Mouse (Mus musculus) macrophage (primary cell): Measurements from ENCODE around the gene Rnf185. TPM values are rescaled to one million over a fixed set of nuclear protein-coding genes. Genes with fewer than 3 reads are reported as not detected.
A peak's percentile ranks its signal among the peaks of the same experiment; 100 is the strongest.

Source experiments
- H3K27ac ChIP-seq: fragments of 350-480 bp; formaldehyde crosslinking; 2 replicates; pipeline ENCODE4 v1.9.0; 2021
- H3K36me3 ChIP-seq: fragments of 350-480 bp; formaldehyde crosslinking; 2 replicates; pipeline ENCODE4 v1.9.0; 2021; ENCODE audit errors: inconsistent target
- H3K4me3 ChIP-seq: fragments of 350-480 bp; formaldehyde crosslinking; 2 replicates; pipeline ENCODE4 v1.9.0; 2021; ENCODE audit errors: inconsistent target
- H3K79me2 ChIP-seq: fragments of 350-480 bp; formaldehyde crosslinking; 2 replicates; pipeline ENCODE4 v1.9.0; 2021; ENCODE audit errors: inconsistent target
- WGBS: methylation state at CpG from one replicate; pipeline ENCODE4 v1.1.7; 2026; ENCODE audit warnings: inconsistent platforms; ENCODE audit not compliant: missing documents; 5-methylcytosine and 5-hydroxymethylcytosine counted together
- polyA plus RNA-seq: library from polyadenylated mRNA; stranded (reverse); fragments of 250-400 nt; gene quantifications from 3 replicates; pipeline ENCODE4 v1.2.4, GENCODE M21; 2018; ENCODE audit warnings: inconsistent platforms
- total RNA-seq, 78 experiments: library from RNA; depleted of rRNA; stranded (reverse); fragments of 250-400 nt; gene quantifications; 1 replicate in 9 of 78; 2 replicates in 24 of 78; 3 replicates in 43 of 78; 4 replicates in 2 of 78; pipeline ENCODE4 v1.2.4; 2018; ENCODE audit warnings: inconsistent platforms in 56 of 78

The Rnf185 gene
- 10 to 100 TPM in 22 of 26 experiments, 1 to 10 TPM in 4; 8.1 to 17.9 (median 12.3) TPM for total RNA-seq (2018; cell fraction: chromatin; rRNA removed)
- 10 to 100 TPM; 18.4 to 29.0 (median 23.3) TPM for total RNA-seq (2018; cell fraction: cytosol; rRNA removed)
- 10 to 100 TPM; 14.8 to 31.4 (median 19.4) TPM for total RNA-seq (2018; cell fraction: nucleus; rRNA removed)
- 19.6 to 25.4 TPM (median 23.5 TPM) in 3 replicates for polyA plus RNA-seq

- H3K27ac ChIP-seq, result peak within 1 kb of the TSS; percentile 81
- H3K4me3 ChIP-seq, result peak within 1 kb of the TSS; percentile 97
- no peaks in the 10 kb centered on the region for H3K36me3 ChIP-seq
- peaks cover 54% of the 10 kb centered on the region for H3K79me2 ChIP-seq
- 1% methylated on average over 45 of the region's 45 CpGs for whole genome bisulfite sequencing
These were observed at the start of gene Rnf185 for GRCm38 (mm10) chr11:3452167-3452639. Gene Rnf185 (minus strand): TSS chr11:3452363.

DNA sequence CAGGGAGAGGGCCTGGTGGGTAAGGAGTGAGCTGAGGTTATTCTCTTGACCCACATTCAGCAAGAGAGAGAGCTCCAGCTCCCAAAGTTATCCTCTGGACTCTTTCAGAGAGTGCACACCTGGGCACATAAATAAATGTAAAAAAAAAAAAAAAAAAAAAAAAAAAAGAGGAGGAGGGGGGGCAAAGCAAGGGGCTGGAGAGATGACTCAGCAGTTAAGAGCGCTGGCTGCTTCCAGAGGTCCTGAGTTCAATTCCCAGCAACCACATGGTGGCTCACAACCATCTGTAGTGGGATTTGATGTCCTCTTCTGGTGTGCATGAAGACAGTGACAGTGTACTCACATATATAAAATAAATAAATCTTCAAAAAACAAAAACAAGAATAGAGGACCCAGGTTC lies 45.1 kb upstream of the Rnf185 start:
- H3K36me3 ChIP-seq, result 0 out of 2 replicates have a peak, but pooled peaks cover 3% of the 10 kb centered on the region
- no peaks in the 10 kb centered on the region for H3K79me2 ChIP-seq
- WGBS, result 80% methylated on average over 1 of the region's 1 CpGs
- no peak overlapping the region for H3K4me3 ChIP-seq
- no peak overlapping the region for H3K27ac ChIP-seq

DNA sequence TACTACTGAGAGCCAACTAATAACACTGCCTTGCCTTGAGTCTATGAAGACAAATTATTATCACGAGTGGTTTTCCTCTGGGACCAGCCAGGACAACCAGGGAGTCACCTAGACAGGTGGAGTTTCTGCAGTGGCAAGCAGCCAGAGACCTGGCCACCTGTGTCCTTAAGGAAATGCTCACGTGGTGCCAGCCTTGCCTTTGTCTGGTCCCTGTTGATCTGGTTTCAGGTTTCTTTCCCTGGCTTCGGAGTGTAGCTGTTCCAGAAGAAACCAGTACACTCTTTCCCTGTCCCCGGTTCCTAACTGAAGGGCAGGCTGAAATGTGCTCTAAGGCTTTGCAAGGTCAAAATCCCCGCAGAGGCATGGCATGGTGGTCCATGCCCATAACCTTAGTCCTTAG lies 44.6 kb upstream of the Rnf185 start:
- Histone ChIP-seq H3K4me3 (no peak overlapping the region), H3K79me2 (no peaks in the 10 kb centered on the region), H3K27ac (no peak overlapping the region), H3K36me3 (0 out of 2 replicates have a peak, but pooled peaks cover 3% of the 10 kb centered on the region)
- 93% methylated on average over 5 of the region's 5 CpGs for WGBS

DNA sequence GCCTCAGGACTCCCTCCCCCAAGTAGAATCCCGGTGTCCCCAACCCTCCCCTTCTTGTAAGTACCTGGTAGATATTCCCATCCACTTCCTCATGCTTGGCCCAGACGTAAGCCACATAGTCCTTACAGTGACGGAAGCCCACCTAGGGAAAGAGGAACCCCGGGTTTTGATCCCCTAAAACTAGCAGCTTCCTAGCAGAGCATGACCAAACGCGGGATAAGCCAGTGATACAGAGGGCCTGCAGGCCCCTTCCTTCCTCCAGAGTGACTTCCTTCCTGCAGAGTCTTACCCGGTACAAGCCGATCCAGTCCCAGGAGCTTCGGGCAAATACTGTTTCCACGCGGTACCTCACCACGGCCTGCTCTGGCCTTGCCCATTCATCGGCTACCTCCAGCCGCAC lies 43.3 kb upstream of the Rnf185 start:
- H3K79me2 ChIP-seq, result no peaks in the 10 kb centered on the region
- 0 out of 2 replicates have a peak, but pooled peaks cover 3% of the 10 kb centered on the region for H3K36me3 ChIP-seq
- no peak overlapping the region for H3K27ac ChIP-seq
- WGBS, result 49% methylated on average over 14 of the region's 14 CpGs
- H3K4me3 ChIP-seq, result no peak overlapping the region

DNA sequence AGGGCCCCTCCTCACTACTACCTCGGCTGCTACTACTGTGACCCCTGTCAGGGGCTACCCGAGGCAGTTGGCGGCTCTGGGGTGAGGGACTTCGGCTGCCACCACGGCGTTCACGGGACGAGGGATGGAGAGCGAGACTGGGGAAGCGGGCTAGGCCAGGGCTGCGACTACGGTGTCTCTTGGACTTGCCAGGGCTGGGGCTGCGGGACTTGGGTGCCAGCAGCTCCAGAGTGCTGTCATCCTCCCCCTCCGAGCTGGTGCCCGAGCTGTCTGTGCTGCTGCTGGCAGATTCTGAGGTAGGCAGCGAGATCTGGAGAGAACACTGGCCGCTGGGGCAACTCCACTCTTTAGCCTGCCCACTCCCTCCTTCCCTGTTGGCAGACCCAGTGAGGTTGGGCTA lies 42.7 kb upstream of the Rnf185 start:
- no peak overlapping the region for H3K4me3 ChIP-seq
- no peak overlapping the region for H3K27ac ChIP-seq
- H3K36me3 ChIP-seq, result 0 out of 2 replicates have a peak, but pooled peaks cover 3% of the 10 kb centered on the region
- H3K79me2 ChIP-seq, result no peaks in the 10 kb centered on the region
- 95% methylated on average over 13 of the region's 17 CpGs for WGBS

DNA sequence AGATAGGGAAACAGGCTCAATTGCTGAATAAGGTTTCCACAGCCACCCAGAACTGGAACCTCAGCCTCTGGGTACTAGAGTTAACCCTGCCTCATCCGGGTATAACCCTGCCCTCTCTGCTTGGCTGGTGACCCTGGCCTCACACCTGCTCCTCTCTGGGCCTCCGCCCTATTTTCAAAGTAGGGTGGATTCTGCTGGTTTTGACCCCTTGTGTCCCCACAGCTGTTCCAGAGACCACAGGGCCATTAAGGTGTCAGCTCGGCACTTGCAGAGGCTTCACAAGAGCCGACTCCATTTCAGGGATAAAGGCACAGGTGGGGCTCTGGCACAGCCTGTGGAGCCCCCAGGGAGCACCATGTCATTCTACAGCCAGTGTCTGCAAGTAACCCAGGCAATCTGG lies 40.6 kb upstream of the Rnf185 start:
- no peak overlapping the region for H3K27ac ChIP-seq
- no peak overlapping the region for H3K4me3 ChIP-seq
- H3K36me3 ChIP-seq, result no peaks in the 10 kb centered on the region
- WGBS, result 89% methylated on average over 4 of the region's 4 CpGs
- H3K79me2 ChIP-seq, result no peaks in the 10 kb centered on the region

DNA sequence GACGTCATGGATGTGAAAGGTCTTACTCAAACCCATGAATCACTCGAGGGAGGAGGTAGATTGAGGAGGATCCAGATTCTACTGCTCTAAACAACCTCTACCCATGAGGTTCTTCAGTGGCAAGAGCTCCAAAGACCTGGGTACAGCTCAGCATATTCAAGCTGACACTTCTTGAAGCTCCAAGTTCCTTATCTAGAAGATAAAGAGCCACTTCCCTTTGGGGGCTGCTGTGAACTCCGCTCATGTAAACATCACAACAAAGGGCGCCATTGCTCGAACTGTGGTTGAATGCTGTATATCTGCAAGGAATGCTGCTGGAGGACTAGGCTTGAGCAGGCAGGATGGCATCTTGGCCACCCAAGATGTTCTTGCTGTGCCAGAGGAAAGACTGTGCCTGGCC lies 36.9 kb upstream of the Rnf185 start:
- Histone ChIP-seq H3K36me3 (no peaks in the 10 kb centered on the region), H3K4me3 (no peak overlapping the region), H3K27ac (no peak overlapping the region), H3K79me2 (no peaks in the 10 kb centered on the region)
- WGBS, result 76% methylated on average over 5 of the region's 5 CpGs

DNA sequence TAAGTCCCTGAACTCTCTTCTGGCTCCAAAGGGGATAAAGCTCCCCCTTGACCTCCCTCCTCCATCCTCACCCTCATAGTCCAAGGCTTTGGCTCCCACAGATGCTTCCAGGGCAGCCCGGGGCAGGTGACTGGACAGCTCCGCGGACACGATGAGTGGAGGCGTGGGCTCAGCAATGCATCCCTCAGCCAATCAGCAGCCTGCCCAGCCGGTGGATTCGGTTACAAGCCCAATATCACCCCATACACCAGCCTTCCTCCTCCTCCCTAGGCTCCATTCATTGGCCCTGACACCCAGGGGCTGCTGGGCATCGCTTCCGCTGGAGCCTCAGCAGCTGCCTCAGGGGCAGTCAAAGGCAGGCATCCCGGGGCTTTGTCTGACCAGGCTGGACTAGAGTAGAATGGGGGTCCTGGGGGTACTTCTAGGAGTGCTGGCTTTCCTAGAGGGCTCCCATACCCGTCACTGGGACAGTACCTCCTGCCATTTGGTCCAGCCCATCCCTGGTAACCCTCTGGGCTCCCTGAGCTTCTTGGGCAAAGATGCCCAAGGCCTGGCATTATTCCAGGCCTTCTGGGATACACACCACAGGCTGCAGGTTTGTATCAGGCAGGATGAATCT lies 35.9 kb upstream of the Rnf185 start, which contains the start of gene Pla2g3:
Pla2g3 (plus strand) TSS at position 333 of the 619 bp plus-strand sequence.
- Histone ChIP-seq H3K79me2 (no peaks in the 10 kb centered on the region), H3K36me3 (no peaks in the 10 kb centered on the region), H3K27ac (no peak within 1 kb of the TSS), H3K4me3 (no peak within 1 kb of the TSS)
- WGBS, result 78% methylated on average over 11 of the region's 11 CpGs

DNA sequence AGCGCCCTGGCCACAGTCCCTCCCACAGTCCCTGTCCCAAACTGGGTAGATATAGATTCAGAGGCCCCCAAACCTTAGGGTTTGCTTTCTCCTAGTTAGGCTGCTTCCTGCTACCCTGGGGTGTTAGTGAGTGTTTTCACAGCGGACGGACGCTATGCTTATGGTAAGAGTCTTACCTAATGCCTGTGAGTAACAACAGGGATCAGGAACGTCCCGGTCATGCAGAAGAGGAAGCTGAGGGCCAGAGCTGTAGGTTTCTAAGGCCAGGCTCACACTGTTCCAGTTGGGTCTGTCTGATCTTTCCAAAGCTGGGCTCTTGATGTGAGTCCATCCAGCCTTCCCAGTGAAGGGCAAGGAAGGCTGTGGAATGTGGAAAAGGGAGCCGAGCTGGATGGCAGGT lies 34.2 kb upstream of the Rnf185 start:
- Histone ChIP-seq H3K27ac (no peak overlapping the region), H3K36me3 (no peaks in the 10 kb centered on the region)
- 32% methylated on average over 7 of the region's 7 CpGs for WGBS

DNA sequence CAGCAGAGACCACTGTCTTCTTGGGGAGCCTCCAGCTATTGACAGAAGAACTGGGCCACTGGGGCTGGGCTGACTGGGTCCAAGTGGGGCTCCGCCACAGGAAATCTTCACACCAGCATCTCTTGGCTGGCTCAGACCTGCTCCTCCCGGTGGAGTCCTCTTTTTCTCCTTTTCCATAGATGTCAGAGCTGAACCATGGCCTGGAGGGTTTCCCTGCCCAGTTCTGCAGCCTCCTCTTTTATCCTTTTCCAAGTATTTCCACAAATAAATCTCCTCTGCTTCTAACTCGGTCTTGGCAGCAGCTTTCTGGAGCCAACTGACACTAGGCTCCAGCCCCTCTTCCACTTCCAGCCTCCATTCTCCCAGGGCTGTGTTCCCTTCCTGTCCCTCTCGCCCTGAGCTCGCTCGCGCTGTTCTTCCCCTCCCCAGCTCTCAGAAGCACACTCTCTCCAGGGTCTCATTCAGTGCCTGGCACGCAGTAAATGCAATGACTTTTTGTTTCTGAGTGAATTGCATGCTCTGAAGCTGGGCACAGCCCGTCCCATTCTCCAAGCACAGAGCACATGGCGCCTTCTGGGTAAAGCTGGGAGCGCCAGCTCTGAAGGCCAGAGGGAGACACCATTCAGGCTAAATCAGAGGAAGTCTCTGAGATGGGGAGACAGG lies 31.9 kb upstream of the Rnf185 start:
- H3K36me3 ChIP-seq, result no peaks in the 10 kb centered on the region
- WGBS, result 91% methylated on average over 11 of the region's 11 CpGs

More for the DNA sequence above, 34.2 kb upstream of the Rnf185 start:
- Histone ChIP-seq H3K4me3 (no peak overlapping the region), H3K79me2 (no peaks in the 10 kb centered on the region)

DNA sequence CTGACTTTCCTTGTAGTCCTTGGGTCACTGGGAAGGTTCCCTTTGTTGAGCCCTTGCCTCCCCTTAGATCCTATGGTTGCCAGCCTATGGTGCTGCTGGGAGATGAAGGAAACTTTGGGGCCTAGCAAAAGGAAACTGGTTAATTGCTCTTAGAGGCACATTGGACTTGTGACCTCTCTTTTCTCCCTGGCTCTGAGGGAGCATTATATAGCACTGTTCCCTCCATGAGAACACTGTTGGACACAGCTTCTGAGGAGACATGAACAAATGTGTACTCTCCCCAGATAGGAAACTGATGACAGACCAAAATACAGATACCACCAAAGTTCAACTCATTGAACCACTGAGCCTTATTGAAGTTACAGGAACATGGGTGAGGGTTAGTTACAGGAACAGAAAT lies 23.3 kb upstream of the Rnf185 start:
- Histone ChIP-seq H3K36me3 (no peaks in the 10 kb centered on the region), H3K27ac (no peak overlapping the region), H3K4me3 (no peak overlapping the region), H3K79me2 (no peaks in the 10 kb centered on the region)

More for the DNA sequence above, 31.9 kb upstream of the Rnf185 start:
- H3K4me3 ChIP-seq, result no peak overlapping the region
- no peak overlapping the region for H3K27ac ChIP-seq
- H3K79me2 ChIP-seq, result no peaks in the 10 kb centered on the region

DNA sequence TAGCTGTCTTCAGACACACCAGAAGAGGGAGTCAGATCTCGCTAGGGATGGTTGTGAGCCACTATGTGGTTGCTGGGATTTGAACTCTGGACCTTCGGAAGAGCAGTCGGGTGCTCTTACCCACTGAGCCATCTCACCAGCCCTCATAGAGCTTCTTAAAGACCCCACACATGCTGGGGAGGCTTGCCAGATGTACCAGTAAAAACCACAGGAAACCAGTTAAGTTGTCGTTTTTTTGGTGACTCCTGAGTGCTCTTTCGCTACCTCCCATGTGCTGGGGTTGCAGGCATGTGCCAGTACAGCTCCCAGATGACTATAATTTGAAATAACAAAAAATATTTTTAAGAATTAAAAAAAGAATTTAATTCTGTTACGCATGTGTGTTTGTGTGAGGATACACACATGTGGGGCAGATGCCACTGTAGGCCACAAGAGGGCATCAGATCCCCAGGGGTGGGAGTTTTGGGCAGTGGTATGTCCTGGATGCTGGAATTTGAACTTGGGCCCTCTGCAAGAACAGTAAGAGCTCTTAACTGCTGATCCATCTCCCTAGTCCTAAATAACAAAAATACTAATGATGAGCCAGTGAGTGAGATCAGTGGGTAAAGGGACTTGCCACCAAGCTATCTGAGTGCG lies 22.4 kb upstream of the Rnf185 start:
- no peaks in the 10 kb centered on the region for H3K79me2 ChIP-seq
- H3K27ac ChIP-seq, result no peak overlapping the region
- WGBS, result 37% methylated on average over 6 of the region's 7 CpGs
- H3K4me3 ChIP-seq, result no peak overlapping the region
- no peaks in the 10 kb centered on the region for H3K36me3 ChIP-seq

GRCm38 (mm10) chr11:3472484-3472883 lies 20.3 kb upstream of the Rnf185 start:
- H3K4me3 ChIP-seq, result no peak overlapping the region
- 19% methylated on average over 1 of the region's 1 CpGs for WGBS
- no peak overlapping the region for H3K27ac ChIP-seq
- no peaks in the 10 kb centered on the region for H3K79me2 ChIP-seq
- H3K36me3 ChIP-seq, result no peaks in the 10 kb centered on the region

- no peaks in the 10 kb centered on the region for H3K36me3 ChIP-seq
- H3K79me2 ChIP-seq, result no peaks in the 10 kb centered on the region
- 69% methylated on average over 11 of the region's 11 CpGs for WGBS
- H3K4me3 ChIP-seq, result no peak overlapping the region
- H3K27ac ChIP-seq, result no peak overlapping the region
These were observed 19.3 kb upstream of the Rnf185 start for GRCm38 (mm10) chr11:3471448-3471850.

DNA sequence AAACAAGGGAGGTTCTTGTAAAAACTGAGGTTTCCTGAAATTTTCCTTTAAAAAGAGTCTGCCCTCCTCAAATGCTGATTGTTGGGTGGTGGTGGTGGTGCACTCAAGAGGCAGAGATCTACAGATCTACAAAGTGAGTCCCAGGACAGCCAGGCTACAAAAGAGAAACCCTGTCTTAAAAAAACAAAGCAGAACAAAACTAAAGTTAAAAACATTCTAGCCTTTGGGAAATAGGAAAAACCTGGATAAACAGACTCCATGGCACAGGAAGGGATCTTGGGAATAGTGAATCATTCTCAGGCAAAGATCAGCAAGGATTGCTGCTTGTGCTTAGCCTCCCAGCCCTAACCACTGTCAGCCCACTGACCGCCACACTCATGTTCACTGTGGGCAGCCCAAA lies 10.7 kb upstream of the Rnf185 start:
- Histone ChIP-seq H3K4me3 (no peak overlapping the region), H3K79me2 (no peaks in the 10 kb centered on the region), H3K27ac (no peak overlapping the region), H3K36me3 (no peaks in the 10 kb centered on the region)
- 91% methylated on average over 1 of the region's 1 CpGs for WGBS
